Mouse (Mus musculus) ES-Bruce4 (cell line): Measurements from ENCODE around the gene Pde6c. TPM values are rescaled to one million over a fixed set of nuclear protein-coding genes. Genes with fewer than 3 reads are reported as not detected.

ENCODE experiments used
- H3K27ac ChIP-seq: 2 replicates; pipeline ENCODE4 v1.5.1; 2012; ENCODE audit warnings: low read length, inconsistent platforms; ENCODE audit not compliant: insufficient read depth
- H3K27me3 ChIP-seq: 2 replicates; pipeline ENCODE4 v1.6.1; 2012; ENCODE audit warnings: mild to moderate bottlenecking, low read length, inconsistent platforms; ENCODE audit not compliant: control insufficient read depth, poor library complexity, insufficient read depth, severe bottlenecking
- H3K36me3 ChIP-seq: 2 replicates; pipeline ENCODE4 v1.6.1; 2012; ENCODE audit warnings: inconsistent platforms, mild to moderate bottlenecking, low read length, moderate library complexity; ENCODE audit not compliant: control insufficient read depth, poor library complexity, insufficient read depth, severe bottlenecking
- H3K4me1 ChIP-seq: one replicate; pipeline ENCODE4 v1.8.1; 2011; ENCODE audit warnings: low read length; ENCODE audit not compliant: control insufficient read depth, insufficient read depth
- H3K4me3 ChIP-seq: 2 replicates; pipeline ENCODE4 v1.5.1; 2011; ENCODE audit warnings: low read depth, mild to moderate bottlenecking, low read length
- H3K9ac ChIP-seq: 2 replicates; pipeline ENCODE4 v1.6.1; 2012; ENCODE audit warnings: low read depth, mild to moderate bottlenecking, inconsistent platforms; ENCODE audit not compliant: poor library complexity, severe bottlenecking
- H3K9me3 ChIP-seq: replicated peaks from 2 replicates; pipeline ENCODE4 v1.6.1; 2012; ENCODE audit warnings: mild to moderate bottlenecking, low read length, inconsistent platforms; ENCODE audit not compliant: control insufficient read depth, poor library complexity, insufficient read depth, severe bottlenecking
- CTCF ChIP-seq: IDR thresholded peaks from one replicate; pipeline ENCODE4 v1.8.1; 2011; ENCODE audit warnings: low read depth, low read length
- EP300 ChIP-seq: IDR thresholded peaks from 2 replicates; pipeline ENCODE4 v1.6.1; 2011; ENCODE audit warnings: low read depth, low read length; ENCODE audit not compliant: insufficient read depth
- POLR2A ChIP-seq: IDR thresholded peaks from one replicate; pipeline ENCODE4 v1.8.1; 2011; ENCODE audit warnings: low read length; ENCODE audit not compliant: insufficient read depth
- polyA plus RNA-seq: library from polyadenylated mRNA; stranded (reverse); fragments of >200 nt; gene quantifications from 2 replicates; pipeline ENCODE4 v1.2.4, GENCODE M21; 2011; ENCODE audit warnings: low read depth; ENCODE audit not compliant: missing spikeins, insufficient read depth, insufficient read length

Pde6c gene
- polyA plus RNA-seq, 1 experiment: not detected

DNA sequence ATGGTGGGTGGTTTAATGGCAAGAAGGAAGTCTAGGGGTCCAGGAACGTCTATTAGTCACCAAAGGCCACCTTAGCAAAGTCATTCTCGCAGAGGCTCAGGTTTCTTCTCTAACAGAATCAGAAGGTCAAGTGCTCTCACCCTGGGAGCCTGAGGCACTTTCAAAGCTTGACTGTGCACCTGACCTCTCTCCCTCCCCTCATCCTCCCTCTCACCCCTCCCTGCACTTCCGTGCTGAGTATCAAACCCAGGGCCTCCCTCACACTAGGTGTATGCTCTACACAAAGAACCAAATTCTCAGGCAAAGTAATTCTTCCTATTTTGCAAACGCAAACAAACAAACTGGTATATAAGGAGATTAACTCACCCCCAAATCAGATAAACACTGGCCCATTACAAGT is 36.4 kb upstream of the Pde6c start:
- H3K27ac ChIP-seq: no peak overlapping the region
- no peak overlapping the region for H3K4me3 ChIP-seq

GRCm38 (mm10) chr19:38096858-38097758 is 35.5 kb upstream of the Pde6c start, which contains the start of gene Ffar4:
TSS of gene Ffar4 (plus strand) at chr19:38097071.
- Histone ChIP-seq H3K27me3 (peaks cover 7% of the 10 kb centered on the region), H3K27ac (no peak within 1 kb of the TSS), H3K36me3 (no peaks in the 10 kb centered on the region), H3K4me1 (peaks cover 3% of the 10 kb centered on the region), H3K4me3 (peak within 1 kb of the TSS; percentile 47), H3K9ac (peak within 1 kb of the TSS; percentile 19; the same call in 1 of the 2 replicates), H3K9me3 (no peaks in the 10 kb centered on the region)
- no peak for TF ChIP-seq EP300
- TF ChIP-seq POLR2A: no peak
- TF ChIP-seq CTCF: no peak

More for the DNA sequence above, 36.4 kb upstream of the Pde6c start:
- peaks cover 3% of the 10 kb centered on the region for H3K4me1 ChIP-seq
- H3K36me3 ChIP-seq: no peaks in the 10 kb centered on the region
- no peaks in the 10 kb centered on the region for H3K9me3 ChIP-seq
- no peak for TF ChIP-seq POLR2A
- no peak for TF ChIP-seq CTCF
- TF ChIP-seq EP300: peak; percentile 83
- H3K9ac ChIP-seq: no peak overlapping the region
- H3K27me3 ChIP-seq: peaks cover 7% of the 10 kb centered on the region

- H3K9me3 ChIP-seq: no peaks in the 10 kb centered on the region
- no peaks in the 10 kb centered on the region for H3K36me3 ChIP-seq
- H3K27ac ChIP-seq: no peak overlapping the region
- H3K27me3 ChIP-seq: no peaks in the 10 kb centered on the region
- TF ChIP-seq EP300 (no peak), POLR2A (no peak), CTCF (no peak)
- no peak overlapping the region for H3K9ac ChIP-seq
- H3K4me3 ChIP-seq: no peak overlapping the region
- no peaks in the 10 kb centered on the region for H3K4me1 ChIP-seq
Observed at GRCm38 (mm10) chr19:38107871-38108270, 24.7 kb upstream of the Pde6c start.

GRCm38 (mm10) chr19:38109506-38110242 is 22.9 kb upstream of the Pde6c start:
- Histone ChIP-seq H3K27me3 (no peaks in the 10 kb centered on the region), H3K9ac (no peak overlapping the region), H3K4me3 (no peak overlapping the region), H3K9me3 (no peaks in the 10 kb centered on the region), H3K36me3 (no peaks in the 10 kb centered on the region), H3K27ac (no peak overlapping the region), H3K4me1 (no peaks in the 10 kb centered on the region)
- no peak for TF ChIP-seq CTCF
- TF ChIP-seq EP300: no peak
- TF ChIP-seq POLR2A: no peak

DNA sequence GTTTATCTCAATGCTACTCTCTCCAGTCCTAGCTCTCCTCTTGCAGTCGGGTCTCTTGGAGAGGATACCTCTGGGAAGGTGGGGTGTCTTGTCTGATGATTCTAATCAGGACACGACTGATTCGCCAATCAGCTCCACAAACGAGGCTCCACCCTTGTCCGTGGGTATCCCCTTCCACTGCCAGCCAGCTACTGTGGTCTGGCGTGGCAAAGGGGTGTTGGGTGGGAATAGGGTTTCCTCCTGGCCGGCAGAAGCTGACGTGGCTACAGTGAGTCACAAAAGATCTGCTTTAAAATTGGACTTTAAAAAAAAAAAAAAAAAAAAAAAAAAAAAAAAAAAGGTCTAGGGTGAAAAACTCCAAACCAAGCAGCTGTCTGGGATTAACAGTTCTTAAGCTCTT is 21.5 kb upstream of the Pde6c start:
- Histone ChIP-seq H3K4me1 (no peaks in the 10 kb centered on the region), H3K9me3 (no peaks in the 10 kb centered on the region), H3K27ac (no peak overlapping the region), H3K4me3 (no peak overlapping the region), H3K27me3 (no peaks in the 10 kb centered on the region), H3K9ac (no peak overlapping the region), H3K36me3 (no peaks in the 10 kb centered on the region)
- TF ChIP-seq EP300: no peak
- TF ChIP-seq POLR2A: no peak
- no peak for TF ChIP-seq CTCF
